Mouse (Mus musculus) midbrain, embryonic 15.5 days (tissue): ENCODE results near the gene Trim8. TPM values are rescaled to one million over a fixed set of nuclear protein-coding genes. Genes with fewer than 3 reads are reported as not detected.
A peak's percentile ranks its signal among the peaks of the same experiment; 100 is the strongest.

Experiments
- ATAC-seq: fragments of 200-750 bp; cut with Nextera tagmentation; replicated peaks from 2 replicates; pipeline ENCODE4 v1.8.0; 2017; ENCODE audit warnings: moderate TSS enrichment
- H3K27ac ChIP-seq: fragments of 300-500 bp; sonication (generic); 2 replicates; pipeline ENCODE4 v1.5.1; 2015; ENCODE audit warnings: mild to moderate bottlenecking, inconsistent platforms
- H3K27me3 ChIP-seq: fragments of 300-500 bp; sonication (generic); replicated peaks from 2 replicates; pipeline ENCODE4 v1.6.1; 2015; ENCODE audit warnings: inconsistent platforms
- H3K36me3 ChIP-seq: fragments of 300-500 bp; sonication (generic); replicated peaks from 2 replicates; pipeline ENCODE4 v1.6.1; 2015; ENCODE audit warnings: inconsistent platforms
- H3K4me1 ChIP-seq: fragments of 300-500 bp; sonication (generic); 2 replicates; pipeline ENCODE4 v1.6.1; 2015; ENCODE audit warnings: inconsistent platforms
- H3K4me2 ChIP-seq: fragments of 300-500 bp; sonication (generic); 2 replicates; pipeline ENCODE4 v1.6.1; 2015; ENCODE audit warnings: inconsistent platforms, mild to moderate bottlenecking, moderate library complexity
- H3K4me3 ChIP-seq: fragments of 300-500 bp; sonication (generic); 2 replicates; pipeline ENCODE4 v1.5.1; 2015; ENCODE audit warnings: mild to moderate bottlenecking, inconsistent platforms
- H3K9ac ChIP-seq: fragments of 300-500 bp; sonication (generic); 2 replicates; pipeline ENCODE4 v1.6.1; 2015; ENCODE audit warnings: mild to moderate bottlenecking, inconsistent platforms
- H3K9me3 ChIP-seq: fragments of 300-500 bp; sonication (generic); 2 replicates; pipeline ENCODE4 v1.6.1; 2016; ENCODE audit warnings: inconsistent platforms
- WGBS: fragments of 180-500 bp; shearing (Covaris S2); methylation state at CpG from one replicate; pipeline ENCODE4 v1.1.7; 2015; ENCODE audit warnings: mixed read lengths; 5-methylcytosine and 5-hydroxymethylcytosine counted together
- polyA plus RNA-seq: library from polyadenylated mRNA; unstranded; fragments of >200 nt; fragmentation: Nextera tagmentation; extraction: Ambion mirVana; gene quantifications from 2 replicates; pipeline ENCODE4 v1.2.1, GENCODE M21; 2015

Gene Trim8
- polyA plus RNA-seq, 1 experiment from 2014 or later, result 29.9 TPM

DNA sequence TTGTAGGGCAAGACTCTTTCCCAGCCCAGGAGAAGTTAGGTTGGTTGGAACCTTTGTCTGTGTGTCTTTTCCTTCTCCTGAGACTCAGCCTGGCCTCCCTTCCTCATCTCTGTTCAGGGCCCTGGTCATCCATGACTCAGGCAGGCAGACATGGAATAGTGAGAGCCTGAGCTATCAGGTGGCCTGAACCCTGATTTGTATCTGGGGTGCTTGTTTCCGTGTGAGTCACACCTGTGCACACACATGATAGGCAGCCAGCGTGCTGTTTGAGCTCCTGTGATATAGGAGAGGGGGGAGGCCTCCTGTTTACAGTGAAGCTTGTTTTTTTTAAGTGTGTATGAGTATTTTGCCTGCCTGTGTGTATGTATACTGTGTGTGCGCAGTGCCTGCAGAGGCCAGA lies 7.7 kb downstream of the Trim8 start:
- Histone ChIP-seq H3K9ac (no peak overlapping the region), H3K36me3 (peaks cover 11% of the 10 kb centered on the region)
- WGBS, result 90% methylated on average over 3 of the region's 3 CpGs

DNA sequence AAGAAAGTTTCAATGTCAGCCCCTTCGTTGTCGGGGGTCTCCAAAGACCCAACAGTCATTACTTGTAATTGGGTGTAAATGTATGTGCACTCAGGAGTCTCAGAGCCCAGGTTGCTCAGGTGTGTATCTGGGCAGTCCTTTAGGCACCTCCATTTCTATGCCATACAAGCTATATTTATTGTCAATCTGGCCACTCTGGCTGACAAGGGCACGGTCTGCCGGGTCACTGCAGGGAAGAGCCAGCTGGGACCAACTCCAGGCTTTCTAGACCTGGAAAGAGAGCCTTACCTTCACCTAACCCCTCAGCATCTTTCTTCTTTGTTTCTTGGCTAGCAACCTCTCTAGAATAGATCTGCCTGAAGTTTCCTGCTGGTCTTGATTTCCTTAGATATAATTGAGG lies 8.2 kb downstream of the Trim8 start:
- 87% methylated on average over 4 of the region's 4 CpGs for WGBS
- peaks cover 68% of the 10 kb centered on the region for H3K4me1 ChIP-seq
- H3K27ac ChIP-seq, result no peak overlapping the region
- no peak overlapping the region for H3K4me3 ChIP-seq
- ATAC-seq, result no peak
- no peak overlapping the region for H3K9ac ChIP-seq
- H3K9me3 ChIP-seq, result no peaks in the 10 kb centered on the region
- H3K27me3 ChIP-seq, result no peaks in the 10 kb centered on the region
- peaks cover 16% of the 10 kb centered on the region for H3K36me3 ChIP-seq
- no peak overlapping the region for H3K4me2 ChIP-seq

More for the DNA sequence above, 7.7 kb downstream of the Trim8 start:
- no peak for ATAC-seq
- H3K27me3 ChIP-seq, result no peaks in the 10 kb centered on the region
- H3K4me2 ChIP-seq, result no peak overlapping the region
- peaks cover 73% of the 10 kb centered on the region for H3K4me1 ChIP-seq
- no peak overlapping the region for H3K4me3 ChIP-seq
- no peak overlapping the region for H3K27ac ChIP-seq
- no peaks in the 10 kb centered on the region for H3K9me3 ChIP-seq

DNA sequence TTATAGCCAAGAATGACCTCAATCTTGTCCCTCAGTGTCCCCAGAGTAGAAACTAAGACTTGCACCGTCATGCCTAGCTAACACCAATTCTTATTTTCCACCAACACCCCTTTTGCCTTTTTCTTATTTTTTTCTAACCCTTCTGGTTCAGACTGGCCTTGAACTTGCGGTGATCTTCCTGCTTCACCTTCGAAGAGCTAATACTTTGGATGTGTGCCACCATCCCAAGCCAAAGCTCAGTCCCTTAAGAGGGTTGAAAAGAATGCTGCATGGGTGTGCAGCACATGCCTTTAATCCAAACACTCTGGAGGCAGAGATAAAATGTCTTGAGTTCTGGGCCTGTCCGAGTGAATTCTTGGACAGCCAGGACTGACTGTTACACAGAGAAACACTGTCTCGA lies 8.9 kb downstream of the Trim8 start:
- H3K4me2 ChIP-seq, result no peak overlapping the region
- ATAC-seq, result no peak
- 75% methylated on average over 5 of the region's 5 CpGs for WGBS
- no peaks in the 10 kb centered on the region for H3K9me3 ChIP-seq
- peaks cover 23% of the 10 kb centered on the region for H3K36me3 ChIP-seq
- H3K27ac ChIP-seq, result 0 out of 2 replicates have a peak overlapping the region, but pooled peaks have one; percentile 6
- peaks cover 61% of the 10 kb centered on the region for H3K4me1 ChIP-seq
- no peaks in the 10 kb centered on the region for H3K27me3 ChIP-seq
- no peak overlapping the region for H3K4me3 ChIP-seq
- H3K9ac ChIP-seq, result no peak overlapping the region

DNA sequence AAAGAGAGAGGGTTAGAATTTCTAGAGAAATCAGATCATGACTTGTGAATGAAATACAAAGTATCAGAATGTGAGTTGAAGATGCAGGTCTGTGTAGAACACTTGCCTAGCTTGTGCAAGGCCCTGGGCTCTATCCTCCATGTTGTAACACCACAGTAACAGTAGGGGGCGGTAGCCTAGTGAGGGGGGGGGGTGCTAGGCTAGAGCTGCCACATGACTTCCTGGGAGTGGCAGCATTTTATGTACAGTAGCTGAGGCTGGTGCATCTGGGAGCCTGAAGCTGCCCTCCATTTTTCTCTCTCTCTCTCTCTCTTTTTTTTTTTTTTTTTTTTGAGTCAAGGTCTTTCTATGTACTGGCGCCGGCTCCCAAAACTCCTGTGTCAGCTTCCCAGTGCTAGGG lies 9.3 kb downstream of the Trim8 start:
- H3K27ac ChIP-seq, result peak overlapping the region; percentile 6; the same call in 1 of the 2 replicates
- no peaks in the 10 kb centered on the region for H3K9me3 ChIP-seq
- WGBS, result 54% methylated on average over 3 of the region's 3 CpGs
- ATAC-seq, result no peak
- no peak overlapping the region for H3K4me2 ChIP-seq
- H3K9ac ChIP-seq, result no peak overlapping the region
- no peaks in the 10 kb centered on the region for H3K27me3 ChIP-seq
- no peak overlapping the region for H3K4me3 ChIP-seq
- H3K36me3 ChIP-seq, result peaks cover 27% of the 10 kb centered on the region
- H3K4me1 ChIP-seq, result peaks cover 57% of the 10 kb centered on the region

DNA sequence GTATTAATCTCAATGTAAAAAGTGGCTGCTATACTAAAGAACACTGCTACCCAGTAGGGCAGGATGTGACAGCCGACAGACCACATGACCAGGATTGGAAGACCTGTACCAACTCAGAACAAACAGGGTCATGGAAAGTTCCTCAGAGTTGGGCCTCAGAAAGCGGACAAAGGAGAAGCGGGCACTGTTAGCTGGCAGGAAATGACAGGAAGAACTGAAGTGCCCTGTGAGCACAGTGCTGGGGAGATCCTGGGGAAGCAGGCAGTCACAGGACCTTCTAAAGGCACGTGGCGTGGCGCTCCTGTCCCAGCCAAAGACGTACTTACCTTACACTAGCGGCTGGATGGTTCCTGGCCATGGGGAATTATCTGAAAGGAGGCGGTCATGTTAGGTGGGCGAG lies 9.8 kb downstream of the Trim8 start:
- Histone ChIP-seq H3K4me3 (no peak overlapping the region), H3K4me2 (no peak overlapping the region), H3K27ac (peak overlapping the region; percentile 6; the same call in 1 of the 2 replicates), H3K9ac (no peak overlapping the region), H3K4me1 (peaks cover 53% of the 10 kb centered on the region), H3K27me3 (no peaks in the 10 kb centered on the region), H3K36me3 (peaks cover 30% of the 10 kb centered on the region), H3K9me3 (no peaks in the 10 kb centered on the region)
- WGBS, result 86% methylated on average over 10 of the region's 10 CpGs
- ATAC-seq, result no peak

DNA sequence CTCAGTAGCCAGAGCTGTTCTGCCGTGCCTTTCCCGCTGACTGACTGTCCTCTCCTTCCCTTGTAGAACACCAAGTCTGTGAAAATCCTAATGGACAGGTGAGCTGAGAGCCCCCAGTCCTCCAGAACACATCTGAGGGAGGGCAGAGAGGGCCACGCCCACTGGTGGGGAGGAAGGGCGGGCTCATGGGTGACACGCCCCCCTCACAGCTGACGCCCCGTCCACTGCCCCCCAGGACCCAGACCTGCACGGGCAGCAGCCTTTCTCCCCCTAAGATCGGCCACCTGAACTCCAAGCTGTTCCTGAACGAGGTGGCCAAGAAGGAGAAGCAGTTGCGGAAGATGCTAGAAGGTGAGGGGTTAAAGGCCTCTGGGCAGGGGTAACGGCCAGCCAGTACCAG lies 12.9 kb downstream of the Trim8 start:
- no peak for ATAC-seq
- H3K4me3 ChIP-seq, result no peak overlapping the region
- no peak overlapping the region for H3K27ac ChIP-seq
- H3K9me3 ChIP-seq, result no peaks in the 10 kb centered on the region
- H3K27me3 ChIP-seq, result no peaks in the 10 kb centered on the region
- H3K4me1 ChIP-seq, result peaks cover 37% of the 10 kb centered on the region
- H3K4me2 ChIP-seq, result no peak overlapping the region
- H3K36me3 ChIP-seq, result peaks cover 30% of the 10 kb centered on the region
- no peak overlapping the region for H3K9ac ChIP-seq
- WGBS, result 82% methylated on average over 12 of the region's 12 CpGs

DNA sequence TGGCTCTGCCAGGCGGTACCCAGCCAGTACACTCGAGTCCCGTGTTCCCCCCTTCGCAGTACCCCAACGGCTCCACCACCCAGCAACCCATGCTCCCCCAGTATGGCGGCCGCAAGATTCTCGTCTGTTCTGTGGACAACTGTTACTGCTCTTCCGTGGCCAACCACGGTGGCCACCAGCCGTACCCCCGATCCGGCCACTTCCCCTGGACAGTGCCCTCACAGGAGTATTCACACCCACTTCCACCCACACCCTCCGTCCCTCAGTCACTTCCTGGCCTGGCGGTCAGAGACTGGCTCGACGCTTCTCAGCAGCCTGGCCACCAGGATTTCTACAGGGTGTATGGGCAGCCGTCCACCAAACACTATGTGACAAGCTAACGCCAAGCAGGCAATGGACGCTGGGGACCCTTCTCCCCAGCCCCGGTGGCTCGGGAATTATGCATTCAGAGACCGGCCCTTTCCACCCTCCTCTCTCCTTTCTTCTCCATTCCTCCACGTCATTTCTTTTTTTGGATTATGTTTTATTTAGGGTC lies 13.9 kb downstream of the Trim8 start:
- WGBS, result 88% methylated on average over 24 of the region's 24 CpGs
- Histone ChIP-seq H3K4me2 (no peak overlapping the region), H3K9ac (no peak overlapping the region), H3K27ac (no peak overlapping the region), H3K36me3 (peaks cover 30% of the 10 kb centered on the region), H3K4me3 (no peak overlapping the region), H3K9me3 (no peaks in the 10 kb centered on the region), H3K27me3 (no peaks in the 10 kb centered on the region), H3K4me1 (peaks cover 30% of the 10 kb centered on the region)
- no peak for ATAC-seq

DNA sequence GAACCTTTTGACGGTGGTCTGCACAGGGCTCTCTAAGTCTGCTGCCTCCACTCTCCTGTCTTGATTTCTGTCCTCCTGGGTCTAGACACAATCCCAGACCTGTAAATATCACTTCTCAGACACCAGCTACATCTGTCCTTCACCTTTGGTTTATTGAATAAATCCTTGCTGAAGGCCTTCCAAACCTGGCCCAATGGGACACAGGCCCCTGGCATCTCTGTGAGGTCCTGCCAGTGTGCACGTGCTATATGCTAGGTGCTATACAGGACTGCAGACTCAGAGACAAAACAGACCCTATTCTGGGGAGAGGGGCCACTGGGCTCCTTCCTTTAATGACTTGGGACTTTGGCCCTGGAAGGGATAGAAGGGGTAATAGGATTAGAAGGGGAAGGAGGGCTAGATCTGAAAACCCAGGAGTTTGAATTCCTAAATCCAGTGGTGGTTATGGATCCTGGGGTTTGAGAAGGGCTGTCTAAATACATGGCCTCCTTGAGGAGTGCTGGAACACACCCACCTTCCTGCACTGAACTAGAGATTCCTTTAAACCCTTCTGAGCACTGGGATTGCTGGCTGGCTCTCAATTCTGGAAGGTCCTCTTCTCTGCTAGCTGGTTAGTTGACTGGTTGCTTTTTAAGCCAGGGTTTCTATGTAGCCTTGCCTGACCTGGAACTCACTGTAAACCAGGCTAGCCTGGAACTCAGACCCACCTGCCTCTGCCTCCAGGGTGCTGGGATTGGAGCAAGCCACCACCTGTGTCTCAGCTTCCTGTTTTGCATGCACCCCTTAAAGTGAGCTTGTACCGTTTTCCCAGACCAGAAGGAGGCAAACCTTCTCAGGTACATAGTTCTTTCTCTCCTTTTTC lies 15.4 kb downstream of the Trim8 start:
- no peak for ATAC-seq
- no peaks in the 10 kb centered on the region for H3K9me3 ChIP-seq
- peaks cover 18% of the 10 kb centered on the region for H3K4me1 ChIP-seq
- H3K36me3 ChIP-seq, result peaks cover 30% of the 10 kb centered on the region
- H3K27me3 ChIP-seq, result no peaks in the 10 kb centered on the region
- 0 out of 2 replicates have a peak overlapping the region, but pooled peaks have one; percentile 24 for H3K27ac ChIP-seq
- WGBS, result 47% methylated on average over 3 of the region's 3 CpGs
- no peak overlapping the region for H3K4me2 ChIP-seq
- H3K9ac ChIP-seq, result no peak overlapping the region
- H3K4me3 ChIP-seq, result no peak overlapping the region

DNA sequence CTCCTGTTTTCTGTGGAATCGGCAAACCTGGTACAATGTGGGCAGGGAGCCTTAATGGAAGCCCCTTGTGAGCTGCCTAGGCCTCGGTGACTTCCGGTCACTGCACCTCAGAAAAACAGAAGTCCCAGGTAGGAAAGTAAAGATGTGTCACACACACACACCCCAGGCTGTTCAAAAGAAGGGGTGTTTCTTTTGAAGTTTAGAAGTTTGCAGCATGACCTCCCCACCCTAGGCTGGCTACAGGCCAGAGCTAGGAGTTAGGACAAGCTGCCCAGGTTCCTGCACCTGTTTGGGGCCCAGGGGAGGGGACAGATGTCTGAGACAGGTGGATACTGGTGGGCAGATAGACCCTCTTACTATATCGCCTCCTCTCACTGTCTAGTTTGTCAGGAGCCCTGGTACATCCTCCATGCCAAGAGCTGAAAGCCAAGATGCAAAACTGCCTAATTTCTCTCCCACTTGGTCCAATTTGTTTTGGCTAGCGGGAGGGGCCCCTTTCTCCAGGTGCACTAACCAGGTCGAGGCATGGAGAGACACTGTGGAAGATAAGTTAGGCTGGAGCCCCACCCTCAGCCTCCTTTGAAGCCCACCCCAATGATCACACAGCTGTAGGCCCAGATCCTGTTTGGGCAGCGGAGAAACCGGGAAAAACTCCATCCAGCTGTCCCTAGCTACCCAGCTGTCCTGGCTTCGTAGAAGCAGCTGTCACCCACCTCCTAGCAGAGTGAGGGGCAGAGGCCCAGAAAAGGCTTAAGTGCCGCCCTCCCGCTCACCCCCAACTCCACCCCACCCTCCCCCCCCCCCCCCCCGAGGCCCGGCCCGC lies 16.2 kb downstream of the Trim8 start:
- Histone ChIP-seq H3K27ac (peak overlapping the region; percentile 24; the same call in 1 of the 2 replicates), H3K27me3 (no peaks in the 10 kb centered on the region), H3K4me1 (peaks cover 23% of the 10 kb centered on the region), H3K4me3 (no peak overlapping the region), H3K4me2 (no peak overlapping the region), H3K9me3 (no peaks in the 10 kb centered on the region), H3K9ac (no peak overlapping the region), H3K36me3 (peaks cover 30% of the 10 kb centered on the region)
- ATAC-seq, result peak; percentile 48; the same call in 1 of the 2 replicates
- 39% methylated on average over 9 of the region's 14 CpGs for WGBS

DNA sequence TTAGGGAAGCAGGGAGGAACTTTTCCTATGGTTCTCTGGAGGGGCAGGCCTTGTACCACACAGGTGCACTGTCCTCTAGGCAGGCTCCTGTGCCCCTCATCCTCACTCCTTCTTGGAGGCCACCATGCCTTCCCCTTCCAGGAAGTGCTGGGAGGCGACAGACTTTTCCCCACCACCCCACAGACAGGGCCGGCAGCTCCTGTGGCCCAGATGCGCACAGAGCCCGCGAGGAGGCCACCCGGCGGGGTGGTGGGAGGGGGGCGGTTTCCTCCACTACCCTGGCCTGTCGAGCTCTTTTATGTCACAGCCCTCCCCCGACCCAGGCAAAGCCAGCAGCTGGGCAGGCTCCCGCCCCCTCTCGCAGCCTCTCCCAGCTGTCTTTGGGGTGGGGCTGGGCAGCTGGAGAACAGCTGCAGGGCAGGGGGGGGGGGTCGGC lies 16.9 kb downstream of the Trim8 start:
- Histone ChIP-seq H3K27me3 (no peaks in the 10 kb centered on the region), H3K9ac (peak overlapping the region; percentile 38), H3K36me3 (peaks cover 25% of the 10 kb centered on the region), H3K27ac (peak overlapping the region; percentile 54; the same call in 1 of the 2 replicates), H3K9me3 (no peaks in the 10 kb centered on the region), H3K4me2 (peak overlapping the region; percentile 25; the same call in 1 of the 2 replicates), H3K4me3 (peak overlapping the region; percentile 1; the same call in 1 of the 2 replicates), H3K4me1 (peaks cover 28% of the 10 kb centered on the region)
- WGBS, result under 1% methylated on average over 12 of the region's 13 CpGs
- peak; percentile 50 for ATAC-seq

DNA sequence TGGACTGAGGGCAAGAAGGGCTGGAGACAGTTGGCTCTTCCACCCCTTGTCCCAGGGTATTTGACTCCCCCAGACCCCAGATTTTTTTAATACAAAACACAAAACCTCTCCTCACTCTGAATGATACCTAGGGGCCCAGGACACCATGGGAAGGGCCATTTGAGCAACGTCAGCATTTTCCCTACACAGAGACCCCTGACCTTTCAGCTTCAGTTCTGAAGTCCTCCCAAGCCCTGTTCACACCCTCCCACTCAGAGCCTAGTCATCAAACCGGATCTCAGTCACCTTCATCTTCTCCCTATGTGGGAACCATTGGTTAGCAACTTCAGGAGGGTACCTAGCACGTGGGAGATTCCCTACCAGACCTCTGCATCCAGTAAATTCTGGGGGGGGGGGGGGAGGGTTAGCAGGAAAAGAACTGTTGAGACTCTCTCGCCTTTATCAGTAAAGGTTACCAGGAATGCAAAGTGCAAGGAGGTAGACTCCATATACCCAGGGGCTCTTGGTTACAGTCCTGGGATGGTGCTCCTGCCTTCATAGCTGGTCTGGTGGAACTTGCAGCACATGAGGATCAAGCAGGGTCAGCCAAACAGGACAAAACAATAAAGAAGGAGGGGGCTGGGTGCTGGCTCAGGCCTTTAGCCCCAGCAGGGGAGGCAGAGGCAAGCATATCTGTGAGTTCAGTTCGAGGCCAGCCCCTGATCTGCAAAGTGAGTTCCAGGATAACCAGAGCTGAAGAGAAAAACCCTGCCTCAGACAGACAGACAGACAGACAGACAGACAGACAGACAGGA lies 17.5 kb downstream of the Trim8 start:
- Histone ChIP-seq H3K9ac (0 out of 2 replicates have a peak overlapping the region, but pooled peaks have one; percentile 38), H3K4me3 (no peak overlapping the region), H3K4me2 (peak overlapping the region; percentile 25; the same call in 1 of the 2 replicates), H3K27me3 (no peaks in the 10 kb centered on the region), H3K9me3 (no peaks in the 10 kb centered on the region), H3K27ac (peak overlapping the region; percentile 54; the same call in 1 of the 2 replicates), H3K4me1 (peaks cover 34% of the 10 kb centered on the region), H3K36me3 (peaks cover 21% of the 10 kb centered on the region)
- no peak for ATAC-seq
- WGBS, result 18% methylated on average over 5 of the region's 5 CpGs
